Mouse (Mus musculus): ENCODE results near the gene Pkd2l1. TPM values are rescaled to one million over a fixed set of nuclear protein-coding genes. Genes with fewer than 3 reads are reported as not detected.
"Not testable (repeated sequence)": the region's sequence is repeated elsewhere in the genome, so short reads cannot be mapped to it uniquely, and the experiment has no call there.

Gene Pkd2l1
- total RNA-seq, 2 experiments from 2014 or later: 0.15 to 0.31 TPM

DNA sequence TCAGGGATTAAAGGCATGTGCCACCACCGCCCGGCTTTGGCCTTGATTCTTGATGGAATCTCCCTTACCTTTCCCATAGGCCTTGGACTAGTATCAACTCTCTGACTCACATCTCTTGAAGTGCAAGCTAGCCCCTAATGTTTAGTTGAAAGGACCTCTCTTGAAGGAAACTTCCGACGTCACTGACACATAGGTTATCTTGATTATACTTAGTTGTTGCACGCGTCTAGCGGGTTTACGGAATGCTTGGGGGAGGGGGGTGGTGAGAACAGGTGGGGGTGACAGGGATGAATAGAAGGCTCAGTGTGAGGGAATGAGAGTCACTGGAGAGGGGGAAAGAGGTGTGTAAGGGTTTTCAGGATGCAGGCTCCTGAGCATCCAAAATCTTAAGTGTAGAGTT, 45.3 kb downstream of the Pkd2l1 start:
- no peak for TF ChIP-seq CTCF (conservative IDR thresholded peaks at IDR 0.05)
- Histone ChIP-seq H3K4me3 (no peak overlapping the region), H3K27ac (no peak overlapping the region; the same call in 1 of the 2 replicates)
- DNase-seq (ENCODE audit: low spot score in 2 of 2): no peak

- no peak for DNase-seq (ENCODE audit: low spot score in 2 of 2)
- peak overlapping the region; percentile 94 for H3K27ac ChIP-seq
- TF ChIP-seq CTCF (conservative IDR thresholded peaks at IDR 0.05): no peak
- peak overlapping the region; percentile 71 for H3K4me3 ChIP-seq
These were observed 45.7 kb downstream of the Pkd2l1 start for GRCm38 (mm10) chr19:44146568-44146879.

GRCm38 (mm10) chr19:44145702-44146567, 46.3 kb downstream of the Pkd2l1 start, which contains the start of gene Bloc1s2:
Gene Bloc1s2 (minus strand): TSS chr19:44146446.
- H3K27ac ChIP-seq: peak within 1 kb of the TSS; percentile 94
- peak; percentile 87 to 91 for DNase-seq (ENCODE audit: low spot score in 2 of 2)
- H3K4me3 ChIP-seq: peak within 1 kb of the TSS; percentile 71
- no peak for TF ChIP-seq CTCF (conservative IDR thresholded peaks at IDR 0.05)

GRCm38 (mm10) chr19:44144366-44144765, 47.9 kb downstream of the Pkd2l1 start:
- TF ChIP-seq CTCF (conservative IDR thresholded peaks at IDR 0.05): no peak
- Histone ChIP-seq H3K4me3 (no peak overlapping the region), H3K27ac (no peak overlapping the region)
- no peak for DNase-seq (ENCODE audit: low spot score in 2 of 2)

- no peak for DNase-seq (ENCODE audit: low spot score in 2 of 2)
- peak overlapping the region; percentile 58 for H3K4me3 ChIP-seq
- no peak for TF ChIP-seq CTCF (conservative IDR thresholded peaks at IDR 0.05)
- peak overlapping the region; percentile 56 for H3K27ac ChIP-seq
These were observed 56.2 kb downstream of the Pkd2l1 start for GRCm38 (mm10) chr19:44135960-44136485.

GRCm38 (mm10) chr19:44135072-44135959, 56.9 kb downstream of the Pkd2l1 start, which contains the start of gene Cwf19l1:
Gene Cwf19l1 (minus strand): TSS chr19:44135876.
- DNase-seq (ENCODE audit: low spot score in 2 of 2): peak; percentile 84 to 88
- TF ChIP-seq CTCF (conservative IDR thresholded peaks at IDR 0.05): no peak
- H3K4me3 ChIP-seq: peak within 1 kb of the TSS; percentile 58
- H3K27ac ChIP-seq: peak within 1 kb of the TSS; percentile 88

DNA sequence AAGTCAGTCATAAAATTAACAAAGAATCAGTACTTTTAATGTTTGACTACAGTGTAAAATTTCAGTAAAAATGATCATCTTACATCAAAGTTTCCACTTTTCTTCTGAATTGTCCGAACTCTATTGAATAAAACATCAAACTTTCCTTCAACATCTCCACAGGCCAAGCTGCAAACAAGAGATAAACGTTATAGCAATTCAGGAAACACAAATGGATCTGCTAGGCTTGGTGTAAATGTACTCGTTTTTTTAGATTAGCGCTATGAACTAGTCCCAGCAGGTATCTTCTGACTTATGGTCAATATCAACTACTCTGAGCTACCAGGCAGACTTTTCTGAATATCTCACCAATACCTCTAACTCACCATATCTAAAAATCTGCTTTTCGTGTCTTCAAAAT, 59.3 kb downstream of the Pkd2l1 start:
- TF ChIP-seq CTCF (conservative IDR thresholded peaks at IDR 0.05): no peak
- DNase-seq (ENCODE audit: low spot score in 2 of 2): no peak
- Histone ChIP-seq H3K27ac (no peak overlapping the region), H3K4me3 (no peak overlapping the region)

GRCm38 (mm10) chr19:44128560-44128959, 63.7 kb downstream of the Pkd2l1 start:
- H3K27ac ChIP-seq: no peak overlapping the region
- TF ChIP-seq CTCF (conservative IDR thresholded peaks at IDR 0.05): no peak
- no peak for DNase-seq (ENCODE audit: low spot score in 2 of 2)
- H3K4me3 ChIP-seq: no peak overlapping the region

GRCm38 (mm10) chr19:44127729-44128497, 64.3 kb downstream of the Pkd2l1 start:
- H3K4me3 ChIP-seq: no peak overlapping the region
- no peak for DNase-seq (ENCODE audit: low spot score in 2 of 2)
- no peak overlapping the region for H3K27ac ChIP-seq
- no peak for TF ChIP-seq CTCF (conservative IDR thresholded peaks at IDR 0.05)

DNA sequence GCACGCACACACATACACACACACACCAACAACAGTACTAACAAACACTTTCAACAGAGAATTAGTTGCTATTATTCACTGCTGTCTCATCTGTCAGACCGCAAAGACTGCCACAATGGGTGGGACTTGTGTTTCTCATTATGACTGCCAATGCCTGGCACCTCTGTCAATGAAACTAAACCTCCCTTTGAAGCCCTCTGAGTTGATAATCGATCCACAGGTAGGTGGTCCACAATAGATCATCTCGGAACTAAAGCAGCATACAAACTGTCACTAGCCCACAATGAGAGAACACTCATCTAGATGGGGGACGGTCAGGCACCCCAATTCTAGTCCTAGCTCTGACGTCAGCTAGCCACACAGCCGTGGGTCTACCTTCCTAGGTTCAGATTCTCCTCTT, 71.1 kb downstream of the Pkd2l1 start:
- Histone ChIP-seq H3K27ac (no peak overlapping the region), H3K4me3 (no peak overlapping the region)
- TF ChIP-seq CTCF (conservative IDR thresholded peaks at IDR 0.05): no peak
- no peak for DNase-seq (ENCODE audit: low spot score in 2 of 2)

- H3K4me3 ChIP-seq; H3K27ac ChIP-seq; DNase-seq (ENCODE audit: low spot score in 2 of 2): not testable (repeated sequence)
These were observed 71.6 kb downstream of the Pkd2l1 start for GRCm38 (mm10) chr19:44120686-44121085.

GRCm38 (mm10) chr19:44117793-44118192, 74.4 kb downstream of the Pkd2l1 start:
- Histone ChIP-seq H3K4me3 (no peak overlapping the region), H3K27ac (no peak overlapping the region)
- no peak for DNase-seq (ENCODE audit: low spot score in 2 of 2)
- no peak for TF ChIP-seq CTCF (conservative IDR thresholded peaks at IDR 0.05)
